Mouse (Mus musculus): ENCODE results near the gene Higd1b.

Higd1b gene

DNA sequence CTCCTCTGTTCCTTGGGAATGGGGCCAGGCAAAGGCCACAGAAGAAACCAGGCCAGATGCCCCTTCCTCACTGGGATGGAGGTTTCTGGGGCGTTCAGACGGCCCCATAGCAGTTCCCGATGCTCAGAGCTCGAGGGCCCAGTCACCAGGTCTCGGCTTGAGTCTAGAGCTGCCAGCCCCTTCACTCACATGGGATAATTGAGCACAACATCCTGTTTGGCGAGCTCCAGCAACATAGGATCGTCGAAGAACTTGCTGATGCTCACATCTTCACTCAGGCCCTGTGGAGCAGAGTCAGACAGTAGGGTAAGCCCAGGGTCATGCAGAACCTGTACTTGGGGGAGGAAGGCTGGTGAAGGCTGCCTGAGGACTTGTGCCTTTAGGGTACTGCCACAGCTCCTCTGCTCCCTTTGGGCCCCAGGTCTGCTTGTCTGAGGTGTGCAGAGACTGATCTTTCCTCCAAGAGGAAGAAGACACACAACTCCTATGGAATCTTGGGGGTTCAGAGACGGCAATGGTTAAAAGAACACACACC is 3.0 kb downstream of the Higd1b start:
- DNase-seq = no peak

DNA sequence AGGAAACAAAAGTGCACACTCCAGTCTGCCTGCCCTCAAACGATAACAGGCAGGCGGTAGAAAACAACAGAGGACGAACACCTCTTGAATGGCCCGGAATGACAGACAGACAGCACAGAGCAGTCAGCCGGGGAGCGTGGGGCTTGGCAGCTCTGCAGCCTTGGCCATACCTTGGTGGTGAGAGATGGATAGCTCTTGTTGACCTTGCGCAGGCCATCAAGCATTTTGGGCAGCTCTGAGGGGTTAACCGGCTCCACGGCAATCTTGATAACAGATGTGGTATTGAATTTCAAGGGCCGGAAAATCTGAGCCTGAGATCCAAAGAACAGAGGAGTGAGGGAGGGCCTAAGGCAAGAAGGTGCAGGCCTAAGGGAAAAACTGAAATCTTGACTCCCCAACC is 10.3 kb downstream of the Higd1b start:
- no peak for DNase-seq

DNA sequence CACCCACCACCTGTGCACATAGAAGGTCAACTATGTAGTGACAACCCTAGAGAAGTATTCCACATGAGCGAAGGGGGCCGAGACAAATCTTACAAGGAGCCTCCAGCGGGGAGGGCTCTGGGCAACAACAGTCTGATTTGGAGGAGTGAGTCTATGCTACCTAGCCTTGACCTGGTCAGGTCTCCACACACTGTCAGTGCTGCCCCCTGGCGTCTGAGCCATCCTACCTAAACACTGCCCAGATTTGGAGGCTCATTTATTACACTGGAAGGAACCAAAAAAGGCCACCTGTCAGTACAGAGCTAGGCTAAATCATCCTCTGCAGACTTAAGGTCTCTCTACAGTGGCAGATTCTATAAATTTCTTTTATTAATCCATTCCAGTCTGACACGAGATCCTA is 16.2 kb downstream of the Higd1b start:
- DNase-seq = peak; percentile 48

DNA sequence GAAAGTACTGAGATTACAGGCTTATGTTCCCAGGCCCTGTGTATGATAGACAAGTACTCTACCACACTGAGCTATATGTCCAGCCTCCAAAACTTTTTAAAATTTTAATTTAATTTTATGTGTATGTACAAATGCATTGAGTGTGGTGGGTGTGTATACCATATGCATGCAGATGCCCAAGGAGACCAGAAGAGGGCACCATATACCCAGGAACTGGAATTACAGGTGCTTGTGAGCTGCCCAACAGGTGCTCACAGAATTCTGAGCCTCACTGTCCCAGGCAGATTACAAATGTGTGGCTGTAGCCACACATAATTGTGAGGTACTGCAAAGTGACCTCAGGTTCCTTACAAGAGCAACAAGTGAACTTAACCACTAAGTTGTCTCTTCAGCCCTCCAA is 18.1 kb downstream of the Higd1b start:
- DNase-seq = no peak

DNA sequence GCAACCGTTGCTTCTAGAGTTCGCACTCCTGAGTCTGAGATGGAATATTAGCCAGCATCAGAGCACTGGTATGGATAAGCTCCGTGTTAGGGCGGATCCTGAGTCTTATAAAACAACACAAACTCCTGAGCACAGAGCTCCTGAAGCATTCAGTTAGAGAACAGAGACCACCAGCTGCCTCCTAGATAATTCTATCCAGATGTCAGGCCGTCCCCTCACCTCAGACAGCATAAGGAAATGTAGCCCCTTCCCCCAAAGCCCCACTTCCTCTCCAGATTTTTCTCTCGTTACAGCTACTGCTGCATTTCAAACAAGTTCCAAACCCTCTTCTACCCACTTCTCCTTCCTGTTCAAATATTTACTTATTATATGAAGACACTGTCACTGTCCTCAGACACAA is 20.3 kb downstream of the Higd1b start:
- no peak for DNase-seq

DNA sequence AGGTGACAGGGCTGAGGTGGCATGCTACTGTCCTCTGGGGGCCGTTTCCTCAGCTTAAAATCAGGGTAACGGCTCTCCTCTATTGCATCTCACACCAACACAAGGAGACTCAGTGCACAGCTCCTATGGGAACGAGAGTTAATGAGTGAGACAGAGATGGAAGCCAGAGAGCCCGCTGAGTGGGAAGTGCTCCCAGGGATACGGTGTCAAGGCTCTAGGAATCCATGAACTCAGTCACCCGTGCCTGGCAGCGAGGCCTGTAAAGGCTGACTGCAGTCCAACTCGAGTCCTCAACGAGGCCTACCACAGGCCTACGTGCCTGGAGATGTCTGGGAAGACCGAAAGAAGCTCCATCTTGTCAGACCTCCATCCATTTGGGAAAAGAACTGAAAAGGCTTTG is 23.3 kb downstream of the Higd1b start:
- no peak for DNase-seq

DNA sequence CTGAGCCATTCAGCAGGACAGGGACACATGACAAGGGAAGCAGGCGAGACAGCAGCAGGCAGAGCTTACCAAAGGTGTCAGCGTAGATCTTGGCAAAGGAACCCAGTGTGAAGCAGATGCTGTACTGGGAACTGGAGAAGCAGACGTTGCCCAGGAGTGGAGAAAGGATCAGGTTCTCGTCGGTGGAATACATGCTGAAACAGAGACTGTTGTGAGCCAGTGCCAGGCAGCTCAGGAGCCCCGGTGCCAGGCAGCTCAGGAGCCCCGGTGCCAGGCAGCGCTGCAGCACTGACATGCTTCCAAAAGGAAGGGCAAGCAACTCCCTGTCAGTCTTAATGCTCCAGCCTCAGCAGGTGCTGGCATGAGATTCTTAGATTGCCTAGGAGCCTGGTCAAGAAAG is 24.3 kb downstream of the Higd1b start:
- DNase-seq = no peak

DNA sequence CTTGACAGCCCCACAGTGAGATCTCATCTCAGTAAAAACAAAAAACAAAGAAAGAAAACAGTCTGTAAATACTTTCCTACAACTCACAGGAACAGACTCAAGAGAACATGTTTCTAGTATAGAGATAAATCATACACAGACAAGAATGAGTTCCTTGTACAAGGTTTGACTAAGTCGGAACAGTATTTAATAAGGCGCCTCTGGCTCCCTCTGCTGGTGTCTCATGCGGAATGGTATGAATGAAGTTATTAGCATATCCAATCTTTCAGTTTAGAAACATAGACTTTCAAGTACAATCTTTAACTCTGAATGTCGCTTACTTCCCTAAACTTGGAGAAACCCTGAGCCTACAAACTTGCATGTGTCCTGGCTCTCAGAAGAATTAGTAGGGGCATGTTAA is 28.6 kb downstream of the Higd1b start:
- no peak for DNase-seq

DNA sequence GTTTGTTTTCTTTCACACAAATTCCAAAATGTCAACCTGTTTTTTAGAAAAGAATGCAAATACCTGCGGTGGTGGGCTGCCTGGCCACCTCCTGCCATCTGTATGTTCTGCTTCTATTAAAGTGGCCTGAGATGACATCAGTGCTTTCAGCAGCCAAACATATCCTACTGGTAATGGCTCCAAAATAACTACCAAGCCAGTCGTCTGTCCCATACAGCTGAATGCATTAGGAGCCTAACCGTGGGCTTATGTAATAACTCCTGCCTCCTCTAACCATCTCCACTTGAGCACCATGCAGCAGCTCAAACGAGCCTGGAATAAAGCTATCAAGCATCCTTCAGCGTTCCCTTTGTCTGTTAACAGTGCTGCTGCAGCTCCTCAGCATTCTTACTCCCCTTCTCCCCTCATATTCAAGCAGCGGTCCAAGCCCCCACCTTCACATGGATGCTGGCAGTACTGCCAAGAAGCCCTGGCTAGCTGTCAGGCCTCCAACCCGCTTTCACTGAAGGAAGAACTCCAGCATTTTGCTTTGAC is 39.2 kb downstream of the Higd1b start:
- DNase-seq = peak; percentile 80

- no peak for DNase-seq
Measured at GRCm38 (mm10) chr11:102879558-102879957, 43.9 kb downstream of the Higd1b start.

- peak; percentile 91 for DNase-seq
Measured at GRCm38 (mm10) chr11:102880585-102881313, 45.1 kb downstream of the Higd1b start, which contains the start of the genes Eftud2 and Ccdc103. Eftud2 (minus strand) TSS chr11:102880985. Ccdc103 (plus strand) TSS chr11:102881204.

- DNase-seq = no peak
Measured at GRCm38 (mm10) chr11:102881314-102882198, 45.9 kb downstream of the Higd1b start.

GRCm38 (mm10) chr11:102884616-102885219 is 49.1 kb downstream of the Higd1b start, which contains the start of gene Fam187a:
Fam187a (plus strand) TSS chr11:102885169.
- DNase-seq = no peak

DNA sequence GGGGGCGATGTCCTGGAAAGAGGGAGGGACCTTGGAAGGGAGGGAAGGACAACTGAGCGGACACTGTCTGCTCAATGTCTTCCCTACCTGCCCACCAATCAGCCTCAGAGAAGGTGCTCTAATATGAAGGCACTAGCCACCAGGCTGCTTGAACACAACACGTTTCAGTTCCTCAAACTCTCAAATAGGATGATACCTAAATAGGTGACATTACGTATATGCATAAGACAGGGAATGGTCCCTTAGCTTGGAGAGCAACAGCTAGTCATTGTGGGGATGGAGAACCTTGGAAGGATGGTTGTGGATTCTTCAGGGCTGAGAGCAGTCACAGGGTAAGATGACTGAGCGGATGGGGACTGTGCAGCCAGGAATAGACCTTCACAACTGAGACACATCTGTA is 51.8 kb downstream of the Higd1b start:
- DNase-seq = no peak

Data from cerebellum, adult 11-12 months (tissue).